In the genomic region with DNA sequence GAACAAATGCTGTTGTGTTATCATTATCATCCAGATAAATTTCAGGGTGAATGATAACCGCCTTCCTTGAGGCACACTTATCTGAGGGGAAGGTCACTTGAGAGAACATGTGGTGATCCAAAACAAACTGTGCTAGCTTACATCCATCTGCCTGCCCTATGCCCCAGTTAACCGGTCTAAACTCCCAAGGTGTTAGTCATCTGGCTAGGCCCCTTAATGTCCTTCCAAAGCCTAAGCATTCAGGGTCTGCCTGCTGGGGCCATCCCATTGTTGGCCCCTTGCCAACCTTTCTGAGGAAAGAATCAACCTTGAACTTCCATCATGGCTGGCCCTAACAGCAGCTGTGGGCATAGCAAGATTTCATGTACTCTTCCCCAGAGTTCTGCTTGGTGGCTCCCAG, we compare ENCODE assay signal across 21 mouse cellular contexts. TPM values are rescaled to one million over a fixed set of nuclear protein-coding genes. Genes with fewer than 3 reads are reported as not detected.
DNase-seq lines count a peak whose midpoint lies in the region; ATAC-seq and TF ChIP-seq lines count a peak whose summit lies in the region.
"Had no signal": no experiment of that assay in that cellular context is flagged by ENCODE, and none has a peak within 500 bp of the region (broad histone marks: within the 10 kb centered on the region; RNA-seq: fewer than 3 reads in every experiment).

No protein-coding gene starts in this region.

- no peaks in the 10 kb centered on the region for H3K27me3 ChIP-seq in lung, embryonic 14.5 days (ENCODE audit: insufficient read depth, low read length)
- H3K27me3 ChIP-seq: forebrain, embryonic 13.5 days; hindbrain, embryonic 12.5 days; limb, embryonic 15.5 days; liver, embryonic 15.5 days; Patski had no signal

- no peaks in the 10 kb centered on the region for H3K4me1 ChIP-seq in lung, embryonic 14.5 days (ENCODE audit: insufficient read depth)
- H3K4me1 ChIP-seq in lung, adult 2 months (ENCODE audit: control insufficient read depth, insufficient read depth, low read length) = no peaks in the 10 kb centered on the region
- H3K4me1 ChIP-seq: hindbrain, embryonic 12.5 days; limb, embryonic 15.5 days; liver, embryonic 15.5 days had no signal

- no peak for ATAC-seq in lung, embryonic 14.5 days (ENCODE audit: insufficient read depth)
- peak; percentile 29 for ATAC-seq in CD4-positive, CD25-positive, alpha-beta regulatory T cell, adult 4 months
- ATAC-seq in inflammation-experienced regulatory T-cells, adult 6 months = peak; percentile 24
- ATAC-seq: forebrain, embryonic 13.5 days; lung, postnatal 0 days; Patski had no signal

- H3K9ac ChIP-seq in lung, embryonic 14.5 days = no peak overlapping the region
- H3K9ac ChIP-seq: forebrain, embryonic 13.5 days; hindbrain, embryonic 12.5 days; limb, embryonic 15.5 days; liver, embryonic 15.5 days had no signal

- no peak overlapping the region for H3K27ac ChIP-seq in lung, embryonic 14.5 days (ENCODE audit: low read depth)
- H3K27ac ChIP-seq: forebrain, embryonic 13.5 days; heart, adult 2 months; hindbrain, embryonic 12.5 days; kidney, postnatal 0 days; limb, embryonic 15.5 days; liver, embryonic 15.5 days; macrophage had no signal

- H3K4me2 ChIP-seq in lung, embryonic 14.5 days = no peak overlapping the region
- H3K4me2 ChIP-seq: forebrain, embryonic 13.5 days; hindbrain, embryonic 12.5 days; limb, embryonic 15.5 days; liver, embryonic 15.5 days; midbrain, embryonic 11.5 days had no signal

- peak; percentile 19 for DNase-seq in lung, embryonic 14.5 days
- no peak for DNase-seq in lung, adult 2 months
- peak; percentile 78 for DNase-seq in 3T3-L1 (ENCODE audit: low read depth, low spot score)
- DNase-seq in thymus, postnatal 36 days = no peak
- no peak for DNase-seq in cerebellum, adult 11 months
- DNase-seq: cerebellum, adult 9-10 months; gastrocnemius, postnatal 36 days; heart, adult 2 months; kidney, adult 2 months; left cerebral cortex, postnatal 4 days had no signal

- TF ChIP-seq CTCF in lung, embryonic 14.5 days (IDR thresholded peaks at IDR 0.05; ENCODE audit: low read depth) = no peak
- TF ChIP-seq CTCF in lung, adult 2 months (IDR thresholded peaks at IDR 0.05; ENCODE audit: insufficient read depth, low read length) = no peak

- no peak overlapping the region for H3K4me3 ChIP-seq in lung, embryonic 14.5 days (ENCODE audit: low read depth, low read length)
- no peak overlapping the region for H3K4me3 ChIP-seq in lung, adult 2 months (replicated peaks; ENCODE audit: extremely low read depth, low read depth, low read length)
- H3K4me3 ChIP-seq: forebrain, embryonic 13.5 days; heart, adult 2 months; hindbrain, embryonic 12.5 days; limb, embryonic 15.5 days; liver, embryonic 15.5 days had no signal

- WGBS in lung, embryonic 14.5 days = 64% methylated on average over 2 of the region's 2 CpGs
- 54% methylated on average over 2 of the region's 2 CpGs for WGBS in lung, adult 2 months

- no peaks in the 10 kb centered on the region for H3K36me3 ChIP-seq in lung, embryonic 14.5 days (ENCODE audit: insufficient read depth)
- H3K36me3 ChIP-seq: hindbrain, embryonic 12.5 days; limb, embryonic 15.5 days; liver, embryonic 15.5 days had no signal

- no peak for TF ChIP-seq POLR2A in lung, adult 2 months (IDR thresholded peaks at IDR 0.05; ENCODE audit: borderline replicate concordance, extremely low read depth, low read depth, low read length)

- no peaks in the 10 kb centered on the region for H3K9me3 ChIP-seq in lung, embryonic 14.5 days (ENCODE audit: low read depth, low read length)
- H3K9me3 ChIP-seq: forebrain, embryonic 13.5 days; hindbrain, embryonic 12.5 days; limb, embryonic 15.5 days; liver, embryonic 15.5 days had no signal

RNA-seq across cellular contexts. Expression of a gene that starts 19.5 kb away (rescaled TPM):
- polyA plus RNA-seq in lung, embryonic 14.5 days (2014; fragmentation: Nextera tagmentation; extraction: Ambion mirVana) = 0.31 and 0.32 TPM in 2 replicates
- polyA plus RNA-seq in lung, adult 2 months (2012; rRNA removed) = 0.91 and 31.6 TPM in 2 replicates
- 10 to 100 TPM; 41.1 to 75.2 TPM for polyA plus RNA-seq in CD4-positive, CD25-positive, alpha-beta regulatory T cell, adult 4 months (2017; shearing (Covaris generic))
- 10 to 100 TPM; 59.4 to 69.2 (median 67.4) TPM for polyA plus RNA-seq in inflammation-experienced regulatory T-cells, adult 6 months (2017; shearing (Covaris generic))
- polyA plus RNA-seq: macrophage had no signal

RNA-seq across cellular contexts. Expression of a gene that starts 56.0 kb away (rescaled TPM):
- polyA plus RNA-seq in lung, embryonic 14.5 days (2014; fragmentation: Nextera tagmentation; extraction: Ambion mirVana) = 106 and 112 TPM in 2 replicates
- polyA plus RNA-seq in lung, adult 2 months (2012; rRNA removed) = 20.1 and 37.0 TPM in 2 replicates
- 100 to 1,000 TPM; 118 TPM for polyA plus RNA-seq in CD4-positive, CD25-positive, alpha-beta regulatory T cell, adult 4 months (2017; shearing (Covaris generic))
- 100 to 1,000 TPM; 110 to 244 (median 135) TPM for polyA plus RNA-seq in inflammation-experienced regulatory T-cells, adult 6 months (2017; shearing (Covaris generic))

RNA-seq across cellular contexts. Expression of a gene that starts 56.5 kb away (rescaled TPM):
- polyA plus RNA-seq in lung, embryonic 14.5 days (2014; fragmentation: Nextera tagmentation; extraction: Ambion mirVana) = 6.1 and 6.3 TPM in 2 replicates
- 14.9 and 18.2 TPM in 2 replicates for polyA plus RNA-seq in lung, adult 2 months (2012; rRNA removed)
- polyA plus RNA-seq in CD4-positive, CD25-positive, alpha-beta regulatory T cell, adult 4 months (2017; shearing (Covaris generic)) = 1 to 10 TPM; 2.9 to 4.0 TPM
- 1 to 10 TPM; 3.7 to 8.5 (median 5.6) TPM for polyA plus RNA-seq in inflammation-experienced regulatory T-cells, adult 6 months (2017; shearing (Covaris generic))

Comparison
In these comparisons a context has a peak if more than half of its experiments do, and no peak if none do; other contexts are left out.
1. DNase-seq: peak in lung, embryonic 14.5 days (single experiment) and 3T3-L1 (single experiment); none in lung, adult 2 months (single experiment), thymus, postnatal 36 days (0 of 2) and cerebellum, adult 11 months (single experiment).